Mouse (Mus musculus) C2C12 (cell line): ENCODE results near the gene Smad9. TPM values are rescaled to one million over a fixed set of nuclear protein-coding genes. Genes with fewer than 3 reads are reported as not detected.
"Not testable (repeated sequence)": the region's sequence is repeated elsewhere in the genome, so short reads cannot be mapped to it uniquely, and the experiment has no call there.

Source experiments
- H3K27me3 ChIP-seq: one replicate; pipeline ENCODE4 v1.6.1; 2011; ENCODE audit not compliant: control insufficient read depth, insufficient read depth, insufficient read length
- H3K36me3 ChIP-seq: one replicate; pipeline ENCODE4 v1.6.1; 2011; ENCODE audit not compliant: control insufficient read depth, insufficient read depth
- H3K4me3 ChIP-seq: one replicate; pipeline ENCODE4 v1.5.1; 2011; ENCODE audit warnings: mild to moderate bottlenecking, control low read depth; ENCODE audit not compliant: poor library complexity, insufficient read depth, severe bottlenecking
- H3K79me2 ChIP-seq: one replicate; pipeline ENCODE4 v1.6.1; 2011; ENCODE audit not compliant: control insufficient read depth, insufficient read depth
- H3K79me3 ChIP-seq: one replicate; pipeline ENCODE4 v1.6.1; 2011; ENCODE audit warnings: low read depth, control low read depth
- H3ac ChIP-seq: one replicate; pipeline ENCODE3; 2011; ENCODE audit warnings: low read depth; ENCODE audit not compliant: control insufficient read depth, insufficient read length
- CEBPB ChIP-seq: IDR thresholded peaks from one replicate; pipeline ENCODE4 v1.6.1; 2011; ENCODE audit warnings: low read depth, mild to moderate bottlenecking, control low read depth, moderate library complexity
- CTCF ChIP-seq: IDR thresholded peaks from one replicate; pipeline ENCODE4 v1.5.1; 2011; ENCODE audit not compliant: control insufficient read depth, insufficient read depth, insufficient read length
- FOSL1 ChIP-seq: IDR thresholded peaks from one replicate; pipeline ENCODE4 v1.8.0; 2011; ENCODE audit warnings: mild to moderate bottlenecking, low read length; ENCODE audit not compliant: poor library complexity, insufficient read depth, severe bottlenecking
- MAX ChIP-seq: IDR thresholded peaks from one replicate; pipeline ENCODE4 v1.6.1; 2011; ENCODE audit warnings: mild to moderate bottlenecking, control low read depth
- MYOD1 ChIP-seq: IDR thresholded peaks from one replicate; pipeline ENCODE4 v1.6.1; 2011; ENCODE audit warnings: low read depth; ENCODE audit not compliant: control insufficient read depth, insufficient read length
- MYOG ChIP-seq: IDR thresholded peaks from one replicate; pipeline ENCODE4 v1.6.1; 2011; ENCODE audit not compliant: control insufficient read depth, insufficient read length; ENCODE audit errors: extremely low read depth
- USF1 ChIP-seq: IDR thresholded peaks from one replicate; pipeline ENCODE4 v1.6.1; 2011; ENCODE audit warnings: low read depth, mild to moderate bottlenecking, control low read depth, moderate library complexity
- polyA plus RNA-seq: library from polyadenylated mRNA; unstranded; fragments of >200 nt; fragmentation: generic; extraction: Trizol; gene quantifications from one replicate; pipeline ENCODE4 v1.2.1, GENCODE M21; 2012; ENCODE audit warnings: missing spikeins

Gene Smad9
- polyA plus RNA-seq, 1 experiment = 2.5 TPM

GRCm38 (mm10) chr3:54760321-54761115, 5.1 kb downstream of the Smad9 start:
- H3K79me3 ChIP-seq = no peaks in the 10 kb centered on the region
- no peaks in the 10 kb centered on the region for H3K36me3 ChIP-seq
- H3K79me2 ChIP-seq = no peaks in the 10 kb centered on the region
- H3K27me3 ChIP-seq = no peaks in the 10 kb centered on the region
- no peak overlapping the region for H3K4me3 ChIP-seq
- no peak overlapping the region for H3ac ChIP-seq
- TF ChIP-seq CTCF (no peak), MYOD1 (no peak), FOSL1 (no peak), MYOG (no peak), MAX (no peak), USF1 (no peak)

DNA sequence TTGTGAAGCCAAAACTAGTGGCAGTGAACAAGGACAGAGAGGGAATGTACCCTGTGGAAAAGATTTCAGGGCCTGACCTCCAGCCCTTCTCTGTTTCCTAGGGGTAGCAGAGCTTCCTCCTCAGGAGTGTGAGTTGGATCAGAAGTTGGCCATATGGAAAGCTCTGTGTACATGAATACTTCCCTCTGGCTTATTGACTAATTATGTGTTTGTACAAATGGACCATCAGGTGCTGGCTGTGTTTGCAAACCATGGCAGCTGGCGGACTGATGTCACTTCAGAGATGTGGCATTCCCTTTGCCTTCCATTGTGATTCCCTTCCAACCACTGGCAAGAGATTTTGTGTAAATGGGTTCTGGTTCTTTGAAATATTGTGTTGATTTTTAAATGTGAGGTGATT, 5.9 kb downstream of the Smad9 start:
- Histone ChIP-seq H3K79me2 (no peaks in the 10 kb centered on the region), H3K4me3 (no peak overlapping the region), H3K79me3 (no peaks in the 10 kb centered on the region), H3K27me3 (no peaks in the 10 kb centered on the region), H3K36me3 (no peaks in the 10 kb centered on the region), H3ac (no peak overlapping the region)
- TF ChIP-seq CTCF = no peak
- TF ChIP-seq CEBPB = no peak
- TF ChIP-seq USF1 = no peak
- TF ChIP-seq MYOG = no peak
- no peak for TF ChIP-seq MYOD1
- TF ChIP-seq MAX = no peak
- no peak for TF ChIP-seq FOSL1

GRCm38 (mm10) chr3:54764418-54764817, 9.0 kb downstream of the Smad9 start:
- no peak for TF ChIP-seq MAX
- TF ChIP-seq USF1 = peak; percentile 79
- no peak for TF ChIP-seq CEBPB
- no peak for TF ChIP-seq CTCF
- no peak for TF ChIP-seq FOSL1
- no peak for TF ChIP-seq MYOG
- no peaks in the 10 kb centered on the region for H3K79me3 ChIP-seq
- H3K36me3 ChIP-seq = no peaks in the 10 kb centered on the region
- no peaks in the 10 kb centered on the region for H3K27me3 ChIP-seq
- H3ac ChIP-seq = no peak overlapping the region
- no peak overlapping the region for H3K4me3 ChIP-seq
- H3K79me2 ChIP-seq = no peaks in the 10 kb centered on the region

GRCm38 (mm10) chr3:54765521-54765920, 10.1 kb downstream of the Smad9 start:
- H3K4me3 ChIP-seq, H3K79me2 ChIP-seq, H3K79me3 ChIP-seq, H3K27me3 ChIP-seq, H3ac ChIP-seq, H3K36me3 ChIP-seq: not testable (repeated sequence)

- Histone ChIP-seq H3K79me3 (no peaks in the 10 kb centered on the region), H3K27me3 (no peaks in the 10 kb centered on the region)
Observed at GRCm38 (mm10) chr3:54766034-54766433, 10.7 kb downstream of the Smad9 start.

GRCm38 (mm10) chr3:54766811-54767210, 11.4 kb downstream of the Smad9 start:
- no peak overlapping the region for H3K4me3 ChIP-seq
- TF ChIP-seq CEBPB = no peak
- TF ChIP-seq MYOG = no peak
- TF ChIP-seq FOSL1 = no peak
- TF ChIP-seq MAX = no peak
- no peak for TF ChIP-seq USF1
- TF ChIP-seq CTCF = no peak
- no peak for TF ChIP-seq MYOD1
- H3K79me2 ChIP-seq = no peaks in the 10 kb centered on the region
- no peaks in the 10 kb centered on the region for H3K79me3 ChIP-seq
- no peaks in the 10 kb centered on the region for H3K36me3 ChIP-seq
- H3K27me3 ChIP-seq = no peaks in the 10 kb centered on the region
- no peak overlapping the region for H3ac ChIP-seq

More at GRCm38 (mm10) chr3:54766034-54766433, 10.7 kb downstream of the Smad9 start:
- Histone ChIP-seq H3K4me3 (no peak overlapping the region), H3ac (no peak overlapping the region), H3K79me2 (no peaks in the 10 kb centered on the region), H3K36me3 (no peaks in the 10 kb centered on the region)
- no peak for TF ChIP-seq MYOG
- no peak for TF ChIP-seq CTCF
- TF ChIP-seq MAX = no peak
- TF ChIP-seq USF1 = no peak
- TF ChIP-seq FOSL1 = no peak
- TF ChIP-seq CEBPB = no peak
- no peak for TF ChIP-seq MYOD1
